Mouse (Mus musculus): ENCODE measurements around the gene Nfkb1. TPM values are rescaled to one million over a fixed set of nuclear protein-coding genes. Genes with fewer than 3 reads are reported as not detected.

Gene Nfkb1
- polyA plus RNA-seq, 1 experiment = 46.0 TPM

DNA sequence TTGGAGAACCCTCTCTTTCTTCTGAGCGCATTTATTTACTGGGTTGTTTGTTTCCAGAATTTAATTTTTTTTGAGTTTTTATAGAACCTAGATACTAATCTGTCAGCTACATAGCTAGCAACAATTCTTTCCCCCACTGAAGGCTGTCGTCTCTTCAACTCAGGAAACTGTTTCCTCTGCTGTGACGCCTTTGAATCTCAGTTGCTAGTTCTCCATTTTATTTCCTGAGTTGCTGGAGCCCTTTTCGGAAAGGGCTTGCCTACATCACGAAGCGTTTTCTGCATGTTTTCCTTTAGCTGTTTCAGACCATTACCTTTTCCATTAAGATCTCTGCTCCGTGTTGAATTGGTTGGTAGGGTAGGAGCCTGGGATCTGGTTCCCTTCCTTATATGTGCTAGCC, 74.6 kb downstream of the Nfkb1 start:
- DNase-seq = no peak
- Histone ChIP-seq H3K27ac (ENCODE audit: insufficient read depth, low read depth, low read length) (no peak overlapping the region), H3K4me3 (ENCODE audit: insufficient read depth, low read depth, low read length) (no peak overlapping the region), H3K4me1 (ENCODE audit: control insufficient read depth, insufficient read depth, low read length) (no peaks in the 10 kb centered on the region), H3K27me3 (replicated peaks; ENCODE audit: control insufficient read depth, insufficient read depth, low read length) (no peaks in the 10 kb centered on the region), H3K36me3 (ENCODE audit: control insufficient read depth, insufficient read depth, low read length) (no peaks in the 10 kb centered on the region; the same call in none of the 2 replicates)
- no peak for TF ChIP-seq POLR2A (IDR thresholded peaks at IDR 0.05; ENCODE audit: low read depth, low read length)
- WGBS = 71% methylated on average over 7 of the region's 7 CpGs

DNA sequence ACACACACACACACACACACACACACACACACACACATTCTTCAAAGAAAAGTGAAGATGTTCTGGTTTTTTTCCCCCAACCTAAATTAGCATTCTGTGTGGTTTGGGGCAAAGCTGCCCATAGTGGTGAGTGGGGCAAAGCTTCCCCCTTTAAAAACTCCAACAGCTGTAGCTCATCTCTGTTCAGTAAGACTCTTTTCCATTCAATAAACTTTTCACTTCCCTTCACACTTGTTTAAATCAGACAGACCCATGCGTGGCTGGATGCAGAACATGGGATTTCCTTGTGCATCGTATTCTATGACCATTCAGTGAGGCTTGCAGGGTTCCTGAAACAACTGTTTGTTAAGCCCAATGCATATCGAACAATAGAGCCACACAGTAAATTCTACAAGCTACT, 77.0 kb downstream of the Nfkb1 start:
- WGBS = 89% methylated on average over 3 of the region's 3 CpGs
- no peak for DNase-seq

DNA sequence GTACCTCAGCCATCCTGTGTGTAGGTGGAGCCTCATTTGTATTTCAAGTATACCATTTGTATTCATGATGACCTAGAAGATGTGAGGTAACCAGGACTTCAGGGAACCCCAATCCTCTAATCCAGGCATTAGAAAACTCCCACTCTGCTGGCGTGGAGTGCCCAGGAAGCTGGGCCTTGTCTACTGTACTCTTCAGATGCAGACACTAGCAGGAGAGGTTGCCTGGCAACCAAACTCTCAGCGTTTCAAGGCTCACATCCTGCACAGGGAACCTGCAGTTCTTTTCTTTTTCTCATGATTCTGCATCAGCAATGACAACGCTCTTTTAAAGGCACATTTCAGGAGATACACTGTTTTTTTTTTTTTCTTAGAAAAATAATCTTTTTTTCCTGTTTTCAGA, 81.1 kb downstream of the Nfkb1 start:
- WGBS = 72% methylated on average over 3 of the region's 3 CpGs
- no peaks in the 10 kb centered on the region; the same call in none of the 2 replicates for H3K36me3 ChIP-seq (ENCODE audit: control insufficient read depth, insufficient read depth, low read length)
- TF ChIP-seq POLR2A (IDR thresholded peaks at IDR 0.05; ENCODE audit: low read depth, low read length) = no peak
- TF ChIP-seq CTCF (conservative IDR thresholded peaks at IDR 0.05; ENCODE audit: insufficient read depth, insufficient read length, low read depth, low read length) = no peak
- DNase-seq = no peak
- H3K4me1 ChIP-seq (ENCODE audit: control insufficient read depth, insufficient read depth, low read length) = no peaks in the 10 kb centered on the region
- no peaks in the 10 kb centered on the region for H3K27me3 ChIP-seq (replicated peaks; ENCODE audit: control insufficient read depth, insufficient read depth, low read length)
- H3K4me3 ChIP-seq (ENCODE audit: insufficient read depth, low read depth, low read length) = no peak overlapping the region
- H3K27ac ChIP-seq (ENCODE audit: insufficient read depth, low read depth, low read length) = no peak overlapping the region

More for the DNA sequence above, 77.0 kb downstream of the Nfkb1 start:
- Histone ChIP-seq H3K4me1 (ENCODE audit: control insufficient read depth, insufficient read depth, low read length) (no peaks in the 10 kb centered on the region), H3K36me3 (ENCODE audit: control insufficient read depth, insufficient read depth, low read length) (no peaks in the 10 kb centered on the region; the same call in none of the 2 replicates), H3K27me3 (replicated peaks; ENCODE audit: control insufficient read depth, insufficient read depth, low read length) (no peaks in the 10 kb centered on the region), H3K27ac (ENCODE audit: insufficient read depth, low read depth, low read length) (no peak overlapping the region), H3K4me3 (ENCODE audit: insufficient read depth, low read depth, low read length) (no peak overlapping the region)
- no peak for TF ChIP-seq CTCF (conservative IDR thresholded peaks at IDR 0.05; ENCODE audit: insufficient read depth, insufficient read length, low read depth, low read length)

DNA sequence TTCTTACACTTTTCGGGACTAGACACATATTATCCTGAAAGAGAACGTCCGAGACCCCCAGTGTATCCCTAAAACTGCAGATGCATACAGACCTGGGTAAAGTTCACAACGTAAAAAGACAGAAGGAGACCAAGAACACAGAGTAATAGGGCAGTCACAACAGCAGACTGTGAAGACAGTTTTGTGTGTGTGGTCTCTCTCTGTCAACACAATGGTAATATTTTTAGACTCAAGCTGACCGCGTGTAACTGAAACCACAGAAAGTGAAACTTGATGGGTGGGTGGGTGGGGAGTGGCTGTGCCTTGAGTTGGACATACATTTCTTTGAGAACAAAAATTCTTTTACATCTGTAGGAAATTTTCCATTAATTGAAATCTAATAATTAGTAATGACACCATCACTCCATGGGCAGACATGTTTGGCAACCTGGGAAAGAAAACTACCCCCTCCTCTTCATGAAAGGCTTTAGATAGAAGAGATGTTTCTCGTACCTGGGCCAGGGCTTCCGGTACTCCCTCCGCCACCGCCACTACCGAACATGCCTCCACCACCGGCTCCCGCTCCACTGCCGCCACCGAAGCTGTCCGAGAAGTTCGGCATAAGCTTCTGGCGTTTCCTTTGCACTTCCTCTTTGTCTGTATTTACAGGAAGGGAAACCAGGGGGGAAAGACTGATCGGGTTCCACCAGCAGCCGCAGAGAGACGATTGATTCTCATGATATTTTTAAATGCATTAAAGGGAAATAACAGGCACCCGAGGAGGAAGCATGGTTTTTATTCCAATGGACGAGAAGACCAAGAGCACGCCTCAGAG, 83.5 kb downstream of the Nfkb1 start:
- 72% methylated on average over 24 of the region's 24 CpGs for WGBS
- DNase-seq = peak; percentile 41
- Histone ChIP-seq H3K27ac (ENCODE audit: insufficient read depth, low read depth, low read length) (peak overlapping the region; percentile 42; the same call in 1 of the 2 replicates), H3K4me1 (ENCODE audit: control insufficient read depth, insufficient read depth, low read length) (no peaks in the 10 kb centered on the region), H3K27me3 (replicated peaks; ENCODE audit: control insufficient read depth, insufficient read depth, low read length) (no peaks in the 10 kb centered on the region), H3K36me3 (ENCODE audit: control insufficient read depth, insufficient read depth, low read length) (peaks cover 2% of the 10 kb centered on the region), H3K4me3 (ENCODE audit: insufficient read depth, low read depth, low read length) (peak overlapping the region; percentile 49; the same call in 1 of the 2 replicates)
- TF ChIP-seq CTCF (conservative IDR thresholded peaks at IDR 0.05; ENCODE audit: insufficient read depth, insufficient read length, low read depth, low read length) = no peak

DNA sequence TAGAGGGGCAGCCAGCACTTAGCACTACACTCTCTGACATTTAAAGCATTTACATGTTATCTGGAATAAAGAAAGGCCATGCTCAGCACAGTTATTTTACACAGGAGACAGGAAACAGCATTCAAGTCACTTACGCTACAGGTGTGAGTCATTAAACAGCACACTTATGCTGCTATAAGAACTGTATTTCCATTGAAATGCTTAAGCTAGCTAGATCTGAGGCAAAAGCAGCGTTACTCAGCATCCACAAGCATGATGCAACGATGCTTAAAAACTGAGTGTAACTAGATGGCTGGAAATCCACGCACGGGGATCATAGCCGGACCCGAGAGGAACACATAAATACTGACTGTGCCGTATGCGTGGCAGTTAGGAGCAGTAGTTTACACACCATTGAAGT, 84.3 kb downstream of the Nfkb1 start:
- peaks cover 3% of the 10 kb centered on the region for H3K36me3 ChIP-seq (ENCODE audit: control insufficient read depth, insufficient read depth, low read length)
- TF ChIP-seq POLR2A (IDR thresholded peaks at IDR 0.05; ENCODE audit: low read depth, low read length) (no peak), CTCF (conservative IDR thresholded peaks at IDR 0.05; ENCODE audit: insufficient read depth, insufficient read length, low read depth, low read length) (no peak)
- no peak for DNase-seq
- H3K27me3 ChIP-seq (replicated peaks; ENCODE audit: control insufficient read depth, insufficient read depth, low read length) = no peaks in the 10 kb centered on the region
- H3K4me1 ChIP-seq (ENCODE audit: control insufficient read depth, insufficient read depth, low read length) = no peaks in the 10 kb centered on the region
- WGBS = 86% methylated on average over 9 of the region's 9 CpGs
- H3K27ac ChIP-seq (ENCODE audit: insufficient read depth, low read depth, low read length) = no peak overlapping the region
- H3K4me3 ChIP-seq (ENCODE audit: insufficient read depth, low read depth, low read length) = no peak overlapping the region

DNA sequence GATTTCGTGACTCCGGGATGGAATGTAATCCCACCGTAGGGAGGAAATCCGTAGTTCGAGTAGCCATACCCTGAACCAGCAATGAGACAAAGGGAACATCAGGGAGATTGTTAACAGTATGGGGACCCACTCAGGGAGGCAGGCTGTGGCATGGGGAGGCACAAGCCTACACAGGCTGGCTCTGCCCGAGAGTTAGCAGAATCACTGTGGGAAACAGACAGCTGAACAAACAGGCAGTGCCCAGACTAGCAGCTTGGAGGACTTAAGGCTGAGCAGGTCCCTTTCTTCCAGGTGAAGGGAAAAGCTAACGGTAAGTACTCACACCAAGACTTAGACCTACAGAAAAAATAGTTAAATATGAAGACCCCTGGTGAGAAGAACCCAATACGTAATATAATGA, 84.8 kb downstream of the Nfkb1 start:
- Histone ChIP-seq H3K4me1 (ENCODE audit: control insufficient read depth, insufficient read depth, low read length) (no peaks in the 10 kb centered on the region), H3K36me3 (ENCODE audit: control insufficient read depth, insufficient read depth, low read length) (peaks cover 3% of the 10 kb centered on the region), H3K4me3 (ENCODE audit: insufficient read depth, low read depth, low read length) (no peak overlapping the region), H3K27ac (ENCODE audit: insufficient read depth, low read depth, low read length) (no peak overlapping the region), H3K27me3 (replicated peaks; ENCODE audit: control insufficient read depth, insufficient read depth, low read length) (no peaks in the 10 kb centered on the region)
- TF ChIP-seq CTCF (conservative IDR thresholded peaks at IDR 0.05; ENCODE audit: insufficient read depth, insufficient read length, low read depth, low read length) (no peak), POLR2A (IDR thresholded peaks at IDR 0.05; ENCODE audit: low read depth, low read length) (no peak)
- no peak for DNase-seq
- WGBS = 88% methylated on average over 8 of the region's 8 CpGs

DNA sequence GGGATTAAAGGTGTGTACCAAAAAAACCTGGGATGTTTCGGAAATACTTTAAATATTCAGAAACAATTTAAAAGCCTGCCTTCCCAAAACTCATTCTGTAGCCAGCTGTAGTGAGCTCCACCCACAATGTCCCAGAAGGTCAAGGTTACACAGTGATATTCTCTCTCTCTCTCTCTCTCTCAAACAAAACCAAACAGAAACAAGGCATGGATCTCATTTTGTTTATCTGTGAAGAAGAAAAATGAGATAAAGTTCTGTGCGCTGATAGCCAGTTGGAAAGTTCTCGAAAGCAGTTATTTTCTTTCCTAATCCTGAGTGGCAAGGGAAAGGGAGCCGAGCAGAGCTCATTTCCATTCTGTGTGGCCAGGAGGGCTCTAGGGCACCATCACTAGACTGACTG, 85.9 kb downstream of the Nfkb1 start:
- TF ChIP-seq POLR2A (IDR thresholded peaks at IDR 0.05; ENCODE audit: low read depth, low read length) = no peak
- TF ChIP-seq CTCF (conservative IDR thresholded peaks at IDR 0.05; ENCODE audit: insufficient read depth, insufficient read length, low read depth, low read length) = no peak
- no peak overlapping the region for H3K4me3 ChIP-seq (ENCODE audit: insufficient read depth, low read depth, low read length)
- peaks cover 3% of the 10 kb centered on the region for H3K36me3 ChIP-seq (ENCODE audit: control insufficient read depth, insufficient read depth, low read length)
- H3K27me3 ChIP-seq (replicated peaks; ENCODE audit: control insufficient read depth, insufficient read depth, low read length) = no peaks in the 10 kb centered on the region
- H3K27ac ChIP-seq (ENCODE audit: insufficient read depth, low read depth, low read length) = 0 out of 2 replicates have a peak overlapping the region, but pooled peaks have one; percentile 33
- WGBS = 82% methylated on average over 4 of the region's 4 CpGs
- no peak for DNase-seq
- H3K4me1 ChIP-seq (ENCODE audit: control insufficient read depth, insufficient read depth, low read length) = no peaks in the 10 kb centered on the region

Measured in kidney, adult 2 months (tissue).